Mouse (Mus musculus) fat pad, adult 2 months (tissue): Measurements from ENCODE around the gene Dctn1.

Source experiments
- DNase-seq: peaks from one replicate; pipeline ENCODE4 v3.0.0-alpha.2; 2011; ENCODE audit warnings: low read depth, low spot score; ENCODE audit errors: extremely low read depth

Dctn1 gene

GRCm38 (mm10) chr6:83166243-83166630 lies 517 bp downstream of the Dctn1 start:
- DNase-seq, result no peak

DNA sequence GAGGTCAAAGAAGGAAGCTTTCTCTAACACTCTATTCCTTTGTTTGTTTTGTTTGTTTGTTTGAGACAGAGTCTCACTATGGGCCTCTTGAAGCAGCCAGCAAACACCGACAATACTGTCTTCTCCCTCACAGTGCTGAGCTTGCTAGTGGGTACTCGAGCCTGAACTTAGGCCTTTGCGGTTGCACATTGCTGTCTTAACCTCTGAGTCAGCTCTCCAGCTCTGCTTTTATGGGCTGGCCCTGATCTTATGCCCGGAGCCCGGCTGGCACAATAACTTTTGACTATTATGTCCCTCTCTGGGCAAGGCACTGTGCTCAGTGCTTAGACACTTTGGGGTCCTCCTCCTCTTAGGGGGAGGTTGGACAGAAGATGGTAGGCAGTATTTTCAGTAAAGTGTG lies 4.2 kb downstream of the Dctn1 start:
- DNase-seq, result no peak

GRCm38 (mm10) chr6:83171063-83171462 lies 5.3 kb downstream of the Dctn1 start:
- DNase-seq, result no peak

DNA sequence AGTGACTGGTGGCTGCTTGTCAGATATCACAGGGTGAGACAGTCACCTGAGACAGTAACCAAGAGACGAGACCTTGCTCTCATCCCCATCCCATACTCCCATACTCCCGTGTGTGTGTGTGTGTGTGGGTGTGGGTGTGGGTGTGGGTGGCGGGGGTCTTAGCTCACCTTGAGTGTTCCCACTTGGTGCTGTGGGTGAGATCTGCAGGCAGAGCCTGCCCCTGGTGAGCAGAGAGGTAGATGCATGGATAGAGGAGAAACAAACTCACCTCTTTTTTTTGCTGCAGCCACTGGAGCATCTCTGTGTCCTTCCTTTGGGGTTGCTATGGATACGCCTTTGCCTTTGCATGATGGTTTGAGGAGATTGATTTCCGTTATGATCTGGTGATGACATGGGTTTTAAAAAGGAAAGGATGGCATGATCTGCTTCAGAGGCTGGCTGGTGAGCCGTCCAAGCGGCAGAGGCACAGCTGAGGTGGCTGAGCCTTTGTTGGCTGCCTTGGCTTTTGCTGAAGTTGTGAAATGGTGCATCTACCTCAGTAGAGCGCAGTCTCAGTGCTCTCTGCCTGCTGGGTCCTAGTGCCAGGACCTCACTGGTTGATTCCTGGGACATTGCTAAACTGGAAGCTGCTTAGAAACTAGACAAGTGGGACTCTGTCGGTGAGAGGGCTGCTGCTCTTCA lies 6.7 kb downstream of the Dctn1 start:
- DNase-seq, result no peak

- no peak for DNase-seq
Measured at GRCm38 (mm10) chr6:83175996-83176395, 10.3 kb downstream of the Dctn1 start.

DNA sequence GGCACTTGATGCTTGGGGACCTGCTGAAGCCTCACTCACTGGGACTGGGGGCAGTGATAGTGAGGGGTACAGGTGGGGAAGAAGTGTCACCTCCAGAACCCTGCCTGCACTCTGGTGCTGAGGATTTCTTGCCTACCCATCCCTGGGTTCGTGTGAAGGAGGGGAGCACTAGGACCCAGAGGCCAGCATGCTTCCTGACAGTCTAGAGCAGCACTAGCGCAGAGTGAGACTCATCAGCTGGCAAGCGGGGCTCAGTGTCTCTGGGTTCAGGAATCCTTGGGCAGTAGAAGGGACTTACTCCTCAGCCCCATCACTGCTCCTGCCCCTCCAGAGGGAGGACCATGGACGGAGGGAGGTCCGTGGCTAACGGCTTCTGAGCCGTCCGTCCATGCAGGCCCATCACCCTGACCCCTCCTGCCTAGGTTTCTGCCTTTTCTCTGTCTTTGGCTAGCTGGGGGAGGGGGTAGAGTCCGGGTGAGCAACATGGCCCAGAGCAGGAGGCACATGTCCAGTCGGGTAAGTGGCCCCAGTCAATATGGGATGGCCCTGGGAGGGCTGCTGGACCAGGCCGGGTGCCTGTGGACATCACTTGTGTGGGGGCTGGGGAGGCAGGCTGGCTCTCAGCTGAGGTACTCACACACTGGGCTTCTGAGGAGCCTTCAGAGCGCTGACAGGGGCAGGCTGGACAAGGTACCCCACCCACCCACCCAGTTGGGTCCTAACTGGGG lies 13.8 kb downstream of the Dctn1 start:
- DNase-seq, result no peak

GRCm38 (mm10) chr6:83180605-83181004 lies 14.9 kb downstream of the Dctn1 start:
- no peak for DNase-seq

DNA sequence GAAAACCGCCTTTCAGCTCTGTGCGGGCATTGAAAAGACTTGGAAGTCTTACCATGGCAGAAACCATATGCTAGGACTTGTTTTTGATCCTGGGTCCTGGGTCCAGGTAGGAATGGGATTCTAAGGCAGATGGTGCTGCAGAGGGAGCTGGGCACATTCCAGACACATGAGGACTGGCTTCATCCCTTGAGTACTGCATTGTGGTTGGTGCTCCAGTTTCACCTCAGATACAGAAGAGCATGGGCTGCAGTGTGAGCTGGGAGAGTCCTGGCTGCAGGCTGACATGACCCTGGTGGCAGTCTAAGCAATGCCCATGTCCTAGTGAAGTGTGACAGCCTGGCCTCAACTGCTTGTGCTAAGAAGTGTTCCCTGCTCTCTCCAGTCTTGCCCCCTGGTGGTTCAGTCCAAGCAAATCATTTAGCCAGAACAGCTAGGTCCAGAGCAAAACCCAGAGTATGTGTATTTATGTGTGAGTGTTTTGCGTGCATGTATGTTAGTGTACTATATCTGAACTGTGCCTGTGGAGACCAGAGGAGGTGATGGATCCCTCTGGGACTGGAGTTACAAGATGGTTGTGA lies 19.2 kb downstream of the Dctn1 start:
- no peak for DNase-seq

- no peak for DNase-seq
Measured at GRCm38 (mm10) chr6:83185895-83186861, 20.5 kb downstream of the Dctn1 start.

DNA sequence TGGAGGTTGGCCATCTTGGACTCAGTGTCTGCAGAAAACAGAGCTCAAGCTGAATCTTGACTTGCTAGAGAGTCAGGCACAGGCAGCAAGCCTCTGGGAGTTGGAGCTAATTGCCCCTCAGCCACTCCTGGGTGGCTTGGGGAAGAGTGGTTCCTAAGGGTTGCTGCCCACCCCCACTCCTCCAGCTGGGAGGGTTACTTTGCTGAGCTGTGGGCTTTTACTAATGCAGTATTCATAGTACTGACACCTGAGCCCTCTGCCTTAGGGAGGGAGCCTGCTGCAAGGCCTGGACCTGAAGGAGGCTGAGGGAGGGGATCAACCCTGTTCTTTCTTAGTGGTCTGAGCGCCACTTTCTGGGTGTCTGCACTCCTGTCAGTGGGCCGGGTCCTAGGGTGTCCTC lies 21.2 kb downstream of the Dctn1 start:
- DNase-seq, result no peak

GRCm38 (mm10) chr6:83193571-83193970 lies 27.9 kb downstream of the Dctn1 start:
- no peak for DNase-seq

DNA sequence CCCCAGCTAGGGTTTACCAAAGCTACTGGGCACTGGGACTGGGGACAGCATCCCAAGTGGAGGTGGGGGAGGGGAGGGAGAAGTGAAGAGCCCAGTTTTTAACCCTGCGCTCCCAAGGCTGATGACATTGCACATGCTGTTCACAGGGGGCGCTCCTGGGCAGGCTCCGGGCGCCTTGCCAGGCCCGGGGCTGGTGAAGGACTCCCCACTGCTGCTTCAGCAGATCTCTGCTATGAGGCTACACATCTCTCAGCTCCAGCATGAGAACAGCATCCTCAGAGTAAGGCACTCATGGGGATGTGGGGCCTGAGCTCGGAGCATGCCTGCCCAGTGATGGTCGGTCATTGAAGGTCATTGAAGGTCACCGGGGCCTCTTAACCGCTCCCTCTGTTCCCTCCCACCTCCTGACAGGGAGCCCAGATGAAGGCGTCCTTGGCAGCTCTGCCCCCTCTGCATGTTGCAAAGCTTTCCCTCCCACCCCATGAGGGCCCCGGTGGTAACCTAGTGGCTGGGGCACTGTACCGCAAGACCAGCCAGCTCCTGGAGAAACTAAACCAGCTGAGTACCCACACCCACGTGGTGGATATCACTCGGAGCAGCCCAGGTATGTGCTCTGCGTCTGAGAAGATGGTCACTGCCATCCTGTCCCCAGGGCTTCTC lies 31.8 kb downstream of the Dctn1 start:
- no peak for DNase-seq

DNA sequence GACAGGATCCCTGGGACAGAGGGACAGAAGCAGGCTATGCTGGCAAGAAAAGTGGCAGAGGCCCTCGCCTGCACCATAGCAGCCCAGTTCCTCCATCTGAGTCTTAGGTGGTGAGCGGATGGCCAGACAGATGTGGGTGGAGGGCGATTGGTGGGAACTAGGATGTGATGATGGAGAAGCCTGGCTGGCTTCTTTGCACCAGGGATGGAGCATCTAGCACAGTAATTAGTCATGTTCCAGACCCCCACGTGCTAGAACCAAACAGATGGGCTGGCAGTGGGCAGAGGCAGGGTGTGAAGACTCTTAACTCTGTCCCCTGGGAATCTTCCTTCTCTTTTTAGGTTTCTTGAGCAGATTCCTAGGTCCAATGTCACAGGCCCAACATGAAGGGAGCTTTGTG lies 37.6 kb downstream of the Dctn1 start:
- no peak for DNase-seq

DNA sequence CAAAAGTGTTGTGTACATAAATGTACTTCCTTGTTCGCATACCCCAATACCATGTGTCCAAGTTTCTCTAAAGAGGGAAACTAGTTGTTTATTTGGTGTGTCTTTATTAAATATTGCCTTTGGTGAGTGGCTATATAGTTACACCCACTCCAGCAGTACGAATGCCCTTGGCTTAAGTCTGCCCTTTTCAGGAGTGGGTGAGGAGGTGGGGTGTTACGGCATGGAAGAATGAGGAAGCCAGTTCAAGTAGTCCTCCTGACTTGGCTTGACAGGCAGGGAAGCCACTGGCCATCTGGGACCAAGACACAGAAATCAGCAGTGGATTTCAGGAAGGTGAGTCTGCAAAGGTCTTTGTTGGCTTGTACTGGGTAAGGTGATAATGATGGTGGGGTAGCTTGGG lies 40.1 kb downstream of the Dctn1 start:
- DNase-seq, result no peak

DNA sequence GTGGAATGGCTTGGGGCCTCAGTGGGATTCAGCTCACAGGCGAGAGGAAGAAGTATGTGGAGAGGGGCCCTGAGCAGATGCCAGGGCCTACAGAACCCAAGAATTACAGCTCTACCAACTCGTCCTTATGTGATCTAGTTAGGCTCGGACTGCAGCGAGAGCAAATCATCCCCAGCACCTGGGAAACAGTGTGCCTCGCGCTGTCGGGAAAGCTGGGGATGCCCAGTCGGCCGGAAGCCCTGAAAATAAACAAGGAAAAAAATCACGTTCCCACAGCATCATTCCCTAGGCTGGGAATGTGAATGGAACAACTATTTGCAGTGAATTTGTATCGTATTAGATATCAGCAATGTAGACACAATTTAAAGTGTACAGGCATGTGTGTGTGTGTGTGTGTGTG lies 40.6 kb downstream of the Dctn1 start:
- no peak for DNase-seq

DNA sequence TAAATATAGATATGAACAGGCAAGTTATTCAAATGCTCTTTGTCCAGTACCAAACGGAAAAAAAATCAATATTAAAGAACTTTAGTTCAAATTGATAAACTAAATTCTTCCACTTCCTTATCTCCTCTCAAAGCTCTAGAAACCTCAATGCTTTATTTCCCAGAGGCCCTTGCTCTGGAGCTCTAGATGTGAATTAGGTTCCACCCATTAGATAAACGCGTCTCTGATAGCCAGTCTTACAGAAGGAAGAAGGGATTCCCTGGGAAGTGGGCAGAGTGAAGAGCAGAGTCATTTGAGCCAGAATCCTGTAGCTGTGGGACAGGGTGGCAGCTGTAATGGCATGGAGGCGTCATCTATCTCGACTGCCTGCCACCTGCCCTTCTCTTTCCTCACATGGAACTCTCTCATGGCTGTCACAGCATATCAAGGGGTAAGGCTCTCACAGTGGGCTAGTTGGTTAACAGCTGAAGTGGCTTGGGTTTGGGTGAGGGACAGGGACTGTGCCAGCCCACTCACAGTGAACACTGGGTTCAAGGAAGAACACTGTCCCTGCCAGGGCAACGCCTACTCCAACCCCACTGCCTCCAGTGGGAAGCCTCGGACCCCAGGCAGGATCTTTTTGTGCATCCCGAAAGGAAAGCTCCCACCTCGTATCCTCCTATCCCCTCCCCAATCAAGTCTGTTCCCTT lies 41.8 kb downstream of the Dctn1 start:
- DNase-seq, result no peak

- no peak for DNase-seq
Measured at GRCm38 (mm10) chr6:83208050-83208400, 42.3 kb downstream of the Dctn1 start.

GRCm38 (mm10) chr6:83210495-83210894 lies 44.8 kb downstream of the Dctn1 start:
- no peak for DNase-seq

GRCm38 (mm10) chr6:83211526-83211925 lies 45.8 kb downstream of the Dctn1 start:
- DNase-seq, result no peak

- DNase-seq, result no peak
Measured at GRCm38 (mm10) chr6:83215002-83215666, 49.4 kb downstream of the Dctn1 start.
